Mouse (Mus musculus) bone marrow, adult 2 months (tissue): ENCODE results near the gene Morn3. TPM values are rescaled to one million over a fixed set of nuclear protein-coding genes. Genes with fewer than 3 reads are reported as not detected.
A peak's percentile ranks its signal among the peaks of the same experiment; 100 is the strongest.
"Not testable (repeated sequence)": the region's sequence is repeated elsewhere in the genome, so short reads cannot be mapped to it uniquely, and the experiment has no call there.

ENCODE experiments used
- H3K27ac ChIP-seq: fragments of 200-500 bp; 2 replicates; pipeline ENCODE4 v1.5.1; 2012; ENCODE audit warnings: low read depth, mild to moderate bottlenecking, control low read depth, inconsistent platforms, low read length; ENCODE audit not compliant: control insufficient read depth, poor library complexity, insufficient read depth
- H3K4me1 ChIP-seq: fragments of 200-500 bp; 2 replicates; pipeline ENCODE4 v1.6.1; 2011; ENCODE audit warnings: low read length; ENCODE audit not compliant: control insufficient read depth, insufficient read depth
- H3K4me3 ChIP-seq: fragments of 200-500 bp; replicated peaks from 2 replicates; pipeline ENCODE3; 2011; ENCODE audit warnings: mild to moderate bottlenecking, low read depth, low read length, control low read depth; ENCODE audit not compliant: control insufficient read depth
- CTCF ChIP-seq: fragments of 200-500 bp; IDR thresholded peaks from 2 replicates; pipeline ENCODE4 v1.5.1; 2011; ENCODE audit warnings: low read length, control low read depth; ENCODE audit not compliant: control insufficient read depth, insufficient read depth
- POLR2A ChIP-seq: fragments of 200-500 bp; IDR thresholded peaks from 2 replicates; pipeline ENCODE4 v1.6.1; 2011; ENCODE audit warnings: low read depth, mild to moderate bottlenecking, control low read depth, low read length, borderline replicate concordance; ENCODE audit not compliant: control insufficient read depth
- WGBS: fragments of 180-500 bp; shearing (Covaris S2); methylation state at CpG from one replicate; pipeline ENCODE4 v1.1.7; 2018; 5-methylcytosine and 5-hydroxymethylcytosine counted together
- polyA plus RNA-seq: library from polyadenylated mRNA; stranded (reverse); fragments of >200 nt; gene quantifications from 2 replicates; pipeline ENCODE4 v1.2.4, GENCODE M21; 2011; ENCODE audit warnings: low replicate concordance; ENCODE audit not compliant: missing spikeins, insufficient read depth, insufficient read length

Gene Morn3
- polyA plus RNA-seq, 1 experiment, result 5.3 TPM

- no peak for TF ChIP-seq POLR2A
- no peak for TF ChIP-seq CTCF
- peaks cover 2% of the 10 kb centered on the region; the same call in 1 of the 2 replicates for H3K4me1 ChIP-seq
- no peak overlapping the region for H3K27ac ChIP-seq
- WGBS, result 86% methylated on average over 3 of the region's 3 CpGs
- H3K4me3 ChIP-seq, result no peak overlapping the region
Measured at GRCm38 (mm10) chr5:123063141-123063540, 16.3 kb upstream of the Morn3 start.

- not testable (repeated sequence) for H3K27ac ChIP-seq, H3K4me3 ChIP-seq, H3K4me1 ChIP-seq
- 54% methylated on average over 6 of the region's 6 CpGs for WGBS
Measured at GRCm38 (mm10) chr5:123061402-123061749, 14.6 kb upstream of the Morn3 start.

GRCm38 (mm10) chr5:123060706-123061401 lies 14.0 kb upstream of the Morn3 start:
- no peak for TF ChIP-seq POLR2A
- TF ChIP-seq CTCF, result no peak
- WGBS, result 79% methylated on average over 9 of the region's 9 CpGs
- Histone ChIP-seq H3K27ac (no peak overlapping the region), H3K4me3 (no peak overlapping the region), H3K4me1 (peaks cover 4% of the 10 kb centered on the region; the same call in 1 of the 2 replicates)

- 47% methylated on average over 14 of the region's 14 CpGs for WGBS
- Histone ChIP-seq H3K27ac (no peak overlapping the region), H3K4me3 (no peak overlapping the region), H3K4me1 (peaks cover 4% of the 10 kb centered on the region; the same call in 1 of the 2 replicates)
- TF ChIP-seq CTCF (peak; percentile 50), POLR2A (no peak)
Measured at GRCm38 (mm10) chr5:123059757-123060520, 13.1 kb upstream of the Morn3 start.

GRCm38 (mm10) chr5:123058251-123059102 lies 11.7 kb upstream of the Morn3 start:
- WGBS, result 13% methylated on average over 16 of the region's 16 CpGs
- Histone ChIP-seq H3K4me3 (peak overlapping the region; percentile 84), H3K27ac (peak overlapping the region; percentile 38), H3K4me1 (peaks cover 4% of the 10 kb centered on the region; the same call in 1 of the 2 replicates)
- TF ChIP-seq CTCF, result no peak
- no peak for TF ChIP-seq POLR2A

- Histone ChIP-seq H3K27ac (peak overlapping the region; percentile 38), H3K4me1 (peaks cover 4% of the 10 kb centered on the region; the same call in 1 of the 2 replicates), H3K4me3 (peak overlapping the region; percentile 84)
- WGBS, result 8% methylated on average over 48 of the region's 48 CpGs
- peak; percentile 87 for TF ChIP-seq POLR2A
- TF ChIP-seq CTCF, result peak; percentile 36; the same call in 1 of the 2 replicates
Measured at GRCm38 (mm10) chr5:123057366-123058250, 10.8 kb upstream of the Morn3 start.

- no peak overlapping the region for H3K27ac ChIP-seq
- H3K4me3 ChIP-seq, result no peak overlapping the region
- 80% methylated on average over 5 of the region's 5 CpGs for WGBS
- peaks cover 1% of the 10 kb centered on the region; the same call in 1 of the 2 replicates for H3K4me1 ChIP-seq
- peak; percentile 32; the same call in 1 of the 2 replicates for TF ChIP-seq CTCF
- TF ChIP-seq POLR2A, result no peak
Measured at GRCm38 (mm10) chr5:123051736-123052135, 4.9 kb upstream of the Morn3 start.
